Mouse (Mus musculus) stomach, postnatal 0 days (tissue): Measurements from ENCODE around the gene Olfr959.
A peak's percentile ranks its signal among the peaks of the same experiment; 100 is the strongest.

Source experiments
- CTCF ChIP-seq: IDR thresholded peaks from 2 replicates; pipeline ENCODE4 v1.5.1; 2016; ENCODE audit warnings: antibody characterized with exemption, low read depth, mild to moderate bottlenecking, moderate library complexity
- EP300 ChIP-seq: optimal IDR thresholded peaks from 2 replicates; pipeline ENCODE3; 2016; ENCODE audit warnings: antibody characterized with exemption

GRCm38 (mm10) chr9:39611953-39612352, 36.6 kb upstream of the Olfr959 start:
- peak; percentile 71 for TF ChIP-seq CTCF
- TF ChIP-seq EP300, result no peak
